Mouse (Mus musculus) kidney, adult 10 weeks (tissue): ENCODE data around the gene Tspan33. TPM values are rescaled to one million over a fixed set of nuclear protein-coding genes. Genes with fewer than 3 reads are reported as not detected.

Experiments
- polyA plus RNA-seq: library from polyadenylated mRNA; stranded (reverse); fragments of 350-450 nt; fragmentation: Illumina TruSeq; extraction: RNeasy Lipid Tissue Mini Kit (QIAGEN cat#74804); gene quantifications from one replicate; pipeline ENCODE4 v1.2.3, GENCODE M21; 2014; ENCODE audit warnings: low read depth, low replicate concordance

Gene Tspan33
- 4.2 TPM for polyA plus RNA-seq

DNA sequence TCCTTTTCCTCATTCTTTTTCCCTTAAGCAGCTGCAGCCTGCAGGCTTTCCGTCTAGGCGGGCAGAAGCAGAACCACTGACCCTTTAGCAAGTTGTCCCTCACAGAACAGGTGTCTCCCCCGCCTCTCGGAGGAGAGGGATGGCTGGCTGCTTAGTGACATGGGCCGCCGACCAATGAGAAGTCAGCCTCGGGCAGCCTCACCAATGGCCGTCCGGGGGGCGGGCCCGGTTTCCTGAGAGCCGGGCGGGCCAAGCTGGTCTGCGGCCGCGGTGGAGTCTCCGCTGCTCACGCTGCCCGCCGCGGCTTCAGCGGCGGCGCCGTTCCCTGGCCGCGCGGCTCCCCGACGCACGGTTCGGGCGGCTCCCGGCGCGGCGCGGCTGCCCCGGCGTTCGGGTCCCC lies at the start of gene Tspan33:
TSS of gene Tspan33 (plus strand) at position 270 of the 400 bp plus-strand sequence.

DNA sequence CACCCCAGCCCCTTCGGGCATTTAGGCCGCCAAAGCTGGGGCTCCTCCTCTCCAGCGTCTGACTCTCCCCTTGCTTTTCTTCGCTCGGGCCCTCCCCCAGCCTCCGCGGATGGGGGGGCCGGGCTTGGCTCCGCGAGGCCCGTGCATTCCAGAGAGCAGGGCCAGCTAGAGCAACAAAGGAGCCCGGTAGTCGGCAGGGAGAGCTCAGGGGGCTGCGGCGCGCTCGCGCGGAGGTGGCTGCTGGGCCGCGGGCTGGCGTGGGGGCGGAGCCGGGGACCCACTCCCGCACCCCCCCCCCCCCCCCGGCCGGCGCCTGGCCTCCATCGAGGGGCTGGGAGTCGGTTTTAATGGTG lies 41.3 kb downstream of the Tspan33 start, which contains the start of gene Smo:
TSS of gene Smo (plus strand) at position 168 of the 353 bp plus-strand sequence.

Other genes starting within 250 kb of the Tspan33 start
- 73.7 TPM for gene Atp6v1f, start 226.5 kb upstream of the Tspan33 start, polyA plus RNA-seq
- gene Atp6v1fnb, start 222.8 kb upstream of the Tspan33 start, polyA plus RNA-seq: not detected
- 0.44 TPM for gene Kcp, start 186.3 kb upstream of the Tspan33 start, polyA plus RNA-seq
- 2.2 TPM for gene Irf5, start 167.6 kb upstream of the Tspan33 start, polyA plus RNA-seq
- gene Tnpo3, start 84.3 kb upstream of the Tspan33 start, polyA plus RNA-seq: 75.2 TPM
- 12.8 TPM for gene Smo, start 41.3 kb downstream of the Tspan33 start, polyA plus RNA-seq
- gene Ahcyl2, start 73.8 kb downstream of the Tspan33 start, polyA plus RNA-seq: 264 TPM
- 6.3 TPM for gene Strip2, start 222.8 kb downstream of the Tspan33 start, polyA plus RNA-seq